Mouse (Mus musculus): ENCODE measurements around the gene Fis1. TPM values are rescaled to one million over a fixed set of nuclear protein-coding genes. Genes with fewer than 3 reads are reported as not detected.

The Fis1 gene
- total RNA-seq, 2 experiments from 2014 or later: 211 to 213 TPM

Small RNAs within 50 kb of the gene (microRNA-seq; reads per million reads assigned to microRNA genes)
- gene Mir702: 67.6 reads per million, percentile 41 among the genes with 10 or more reads in this experiment

Other genes starting within 250 kb of the Fis1 start
- gene Col26a1, start 70.1 kb upstream of the Fis1 start, total RNA-seq (2021): 10 to 100 TPM; 17.5 to 22.3 TPM
- gene Ift22, start 45.1 kb upstream of the Fis1 start, total RNA-seq (2021): 10 to 100 TPM; 33.6 to 38.2 TPM
- 10 to 100 TPM; 11.1 to 13.4 TPM for gene Cldn15, start 13.3 kb downstream of the Fis1 start, total RNA-seq (2021)
- 10 to 100 TPM; 60.4 to 64.7 TPM for gene Plod3, start 33.7 kb downstream of the Fis1 start, total RNA-seq (2021)
- gene Znhit1, start 34.7 kb downstream of the Fis1 start, total RNA-seq (2021): 10 to 100 TPM; 57.4 to 60.6 TPM
- 10 to 100 TPM; 15.3 to 17.2 TPM for gene Vgf, start 73.1 kb downstream of the Fis1 start, total RNA-seq (2021)
- gene Ap1s1, start 92.9 kb downstream of the Fis1 start, total RNA-seq (2021): 100 to 1,000 TPM; 121 to 124 TPM
- 1 to 10 TPM; 1.7 to 2.2 TPM for gene Serpine1, start 119.0 kb downstream of the Fis1 start, total RNA-seq (2021)
- 10 to 100 TPM; 36.2 to 46.0 TPM for gene Trim56, start 162.9 kb downstream of the Fis1 start, total RNA-seq (2021)
- not detected for gene Muc3, start 196.0 kb downstream of the Fis1 start, total RNA-seq (2021)